Mouse (Mus musculus) gastrocnemius, postnatal 14 days (tissue): ENCODE data around the gene Draxin. TPM values are rescaled to one million over a fixed set of nuclear protein-coding genes. Genes with fewer than 3 reads are reported as not detected.

Experiments used
- microRNA-seq, 2 experiments: library from miRNA; unstranded; fragments of <30 nt; microRNA quantifications; one replicate each; pipeline ENCODE4 v1.2.0; 2021
- total RNA-seq, 2 experiments: library from RNA; stranded (reverse); gene quantifications; 2 replicates each; pipeline ENCODE4 v1.2.3; 2021

Draxin gene
- total RNA-seq, 2 experiments from 2014 or later, result 0.10 to 0.13 TPM

Small RNA genes within 50 kb of the gene (microRNA-seq; reads per million reads assigned to microRNA genes)
- 0 reads per million in 2 experiments for gene Mir7022

Other genes with a start within 250 kb of the Draxin start
- gene Mfn2, start 226.0 kb downstream of the Draxin start, total RNA-seq, result 100 to 1,000 TPM; 292 to 356 TPM
- 10 to 100 TPM; 43.4 to 48.8 TPM for gene Plod1, start 193.9 kb downstream of the Draxin start, total RNA-seq
- gene 2510039O18Rik, start 189.8 kb downstream of the Draxin start, total RNA-seq, result 10 to 100 TPM; 22.1 to 23.8 TPM
- not detected for gene Nppb, start 144.9 kb downstream of the Draxin start, total RNA-seq
- not detected for gene Nppa, start 130.0 kb downstream of the Draxin start, total RNA-seq
- gene Clcn6, start 91.9 kb downstream of the Draxin start, total RNA-seq, result 1 to 10 TPM; 4.7 to 5.4 TPM
- gene Mthfr, start 91.6 kb downstream of the Draxin start, total RNA-seq, result 10 to 100 TPM; 12.0 to 12.3 TPM
- gene Agtrap, start 42.7 kb downstream of the Draxin start, total RNA-seq, result 10 to 100 TPM; 12.3 to 14.7 TPM
- gene Mad2l2, start 314 bp downstream of the Draxin start, total RNA-seq, result 10 to 100 TPM; 11.5 to 12.9 TPM
- 10 to 100 TPM; 22.9 to 29.1 TPM for gene Fbxo6, start 21.4 kb upstream of the Draxin start, total RNA-seq
- 1 to 10 TPM; 1.4 to 3.3 TPM for gene Fbxo44, start 29.8 kb upstream of the Draxin start, total RNA-seq
- gene Fbxo2, start 29.9 kb upstream of the Draxin start, total RNA-seq, result not detected
- gene Disp3, start 157.3 kb upstream of the Draxin start, total RNA-seq, result under 1 TPM; 0.10 to 0.13 TPM